Mouse (Mus musculus): ENCODE measurements around the gene Dbndd2. TPM values are rescaled to one million over a fixed set of nuclear protein-coding genes. Genes with fewer than 3 reads are reported as not detected.

Dbndd2 gene
- total RNA-seq (2022): 10 to 100 TPM; 14.8 to 32.8 (median 22.6) TPM

DNA sequence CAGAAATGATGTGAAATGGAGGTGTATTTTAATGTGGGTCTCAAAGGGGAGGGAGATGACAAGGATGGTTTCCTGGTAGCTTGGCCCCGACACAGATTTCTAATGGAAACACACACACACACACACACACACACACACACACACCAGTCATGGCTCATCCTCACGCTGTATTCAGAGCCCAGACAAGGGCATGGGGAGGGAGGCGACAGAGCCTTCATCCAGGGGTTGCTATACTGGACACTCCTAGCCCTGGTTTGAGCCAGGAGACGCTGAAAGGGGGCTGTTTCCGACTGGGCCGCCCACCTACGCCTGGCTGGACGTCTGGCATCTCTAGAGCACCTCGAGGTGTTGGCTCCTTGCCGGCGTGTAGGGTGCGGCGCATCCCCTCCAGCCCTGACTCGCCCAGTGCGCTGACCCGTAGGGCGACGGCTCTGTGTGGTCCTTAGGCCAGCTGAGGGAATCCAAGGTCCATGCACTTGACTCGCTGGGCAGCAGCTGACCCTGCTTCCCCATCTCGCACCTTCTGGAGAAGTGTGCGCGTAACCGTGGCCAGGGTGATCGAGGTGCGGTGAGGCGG, at the start of gene Dbndd2:
TSS of gene Dbndd2 (plus strand) at position 426 of the 577 bp plus-strand sequence.
- DNase-seq (ENCODE audit: low spot score in 2 of 2): peak; percentile 33 to 35

DNA sequence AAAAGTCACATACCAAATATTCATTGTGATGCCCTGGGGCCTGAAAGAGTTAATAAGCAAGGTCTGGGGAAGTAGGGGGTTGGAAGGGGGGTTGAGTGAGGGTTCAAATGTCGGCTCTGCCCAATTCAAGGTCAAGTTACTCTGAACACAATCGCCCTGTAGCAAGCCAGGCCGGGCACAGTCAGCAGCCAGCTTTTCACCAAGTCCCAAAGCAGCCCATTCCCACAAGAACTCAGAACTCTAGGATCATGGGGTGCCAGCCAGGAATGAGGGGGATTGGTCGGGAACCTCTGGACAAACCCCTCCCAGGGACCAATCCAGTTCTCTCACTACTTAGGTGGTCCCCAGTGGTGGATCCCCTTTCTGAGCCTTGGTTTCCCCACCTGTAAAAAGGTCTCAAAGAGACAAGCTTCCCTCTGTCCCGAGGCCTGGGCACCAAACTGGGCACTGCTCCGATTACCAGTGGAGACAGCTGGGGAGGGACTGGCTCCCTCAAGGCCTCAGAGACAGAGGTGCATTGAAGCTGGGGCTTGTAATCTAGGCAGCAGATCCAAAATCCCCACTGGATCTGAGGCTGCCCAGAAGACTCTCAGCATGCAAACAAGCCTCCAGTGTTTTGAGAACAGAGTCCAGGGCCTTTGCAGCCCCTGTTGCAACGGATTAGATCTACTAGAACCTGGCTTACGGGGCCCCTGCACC, 49.5 kb upstream of the Dbndd2 start:
- DNase-seq (ENCODE audit: low spot score in 2 of 2): no peak

- DNase-seq (ENCODE audit: low spot score in 2 of 2): peak; percentile 46 to 59
Measured at GRCm38 (mm10) chr2:164436961-164437360, 48.9 kb upstream of the Dbndd2 start.

- no peak for DNase-seq (ENCODE audit: low spot score in 2 of 2)
Measured at GRCm38 (mm10) chr2:164437710-164438109, 48.2 kb upstream of the Dbndd2 start.

DNA sequence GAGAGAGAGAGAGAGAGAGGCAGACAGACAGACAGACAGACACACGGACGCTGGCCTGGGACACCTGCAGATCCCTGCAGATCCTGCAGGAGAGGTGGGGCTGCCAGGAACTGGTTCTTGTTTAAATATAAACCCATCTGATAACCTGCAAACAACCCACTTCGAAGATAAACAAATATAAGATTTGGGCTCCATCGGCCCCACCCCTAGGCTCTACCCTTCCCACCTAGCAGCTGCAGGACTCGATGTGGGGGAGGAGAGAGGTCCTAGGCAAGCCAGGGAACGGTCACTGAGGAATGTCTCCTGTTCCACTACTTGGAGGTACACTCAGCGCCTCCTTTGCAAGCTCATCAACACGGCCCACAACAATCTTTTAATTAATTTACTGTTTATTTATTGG, 47.6 kb upstream of the Dbndd2 start:
- DNase-seq (ENCODE audit: low spot score in 2 of 2): no peak

DNA sequence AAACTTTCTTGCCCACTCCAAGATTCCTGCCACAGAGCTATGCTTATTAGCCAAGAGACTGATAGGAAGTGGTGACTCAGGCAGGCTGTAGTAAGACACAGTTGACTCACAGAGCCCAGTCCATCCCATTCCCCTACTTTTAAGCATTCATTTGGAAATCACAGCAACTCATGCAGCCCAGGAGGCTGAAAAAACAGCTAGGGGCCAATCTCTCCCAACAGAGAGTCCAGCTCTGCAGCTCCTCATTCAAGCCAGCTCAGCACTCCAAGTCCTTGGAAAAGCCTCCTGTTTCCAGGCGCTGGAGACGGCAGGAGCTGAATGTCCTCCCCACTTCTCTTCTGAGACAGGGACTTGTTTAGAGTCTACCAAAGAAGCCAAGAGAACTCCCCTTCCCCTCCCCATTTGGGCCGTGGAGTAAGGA, 46.9 kb upstream of the Dbndd2 start:
- no peak for DNase-seq (ENCODE audit: low spot score in 2 of 2)

DNA sequence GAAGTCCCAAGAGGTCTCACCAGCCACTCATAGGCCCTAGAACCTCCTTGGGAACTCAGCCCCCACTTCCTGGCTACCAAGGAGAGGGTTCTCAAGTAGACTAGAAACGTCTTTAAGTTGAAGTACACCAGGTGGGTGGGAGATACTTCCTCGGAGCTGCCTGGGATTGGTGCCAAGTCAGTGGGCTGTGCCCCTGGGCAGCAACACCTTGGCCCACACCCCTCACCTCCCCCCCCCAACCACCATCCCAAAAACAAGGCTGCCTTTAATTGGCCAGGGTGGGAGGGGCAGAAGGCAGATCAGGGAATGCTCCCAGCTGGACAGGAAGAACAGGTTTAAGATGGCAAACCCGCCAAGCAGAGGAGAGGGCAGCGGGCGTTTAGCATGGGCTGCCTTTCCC, 45.6 kb upstream of the Dbndd2 start:
- DNase-seq (ENCODE audit: low spot score in 2 of 2): no peak

DNA sequence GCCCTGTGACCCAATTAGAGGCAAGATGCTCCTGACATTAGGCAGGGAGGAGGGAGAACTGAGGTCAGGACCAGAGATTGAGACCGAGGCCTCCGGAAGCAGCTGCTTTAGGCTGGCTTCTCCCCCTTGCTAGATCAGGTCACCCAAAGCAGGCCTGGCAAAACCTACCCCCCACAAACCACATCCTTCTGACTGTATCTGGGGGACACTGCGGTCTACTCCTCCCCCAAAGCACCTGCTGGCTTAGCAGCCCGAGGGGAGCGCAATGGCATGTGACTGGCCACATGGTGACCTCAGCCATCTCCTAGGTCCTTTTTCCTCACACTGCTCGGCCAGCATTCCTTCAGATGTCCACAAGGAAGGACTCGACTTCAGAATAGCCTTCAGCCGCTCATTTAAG, 44.8 kb upstream of the Dbndd2 start:
- no peak for DNase-seq (ENCODE audit: low spot score in 2 of 2)

DNA sequence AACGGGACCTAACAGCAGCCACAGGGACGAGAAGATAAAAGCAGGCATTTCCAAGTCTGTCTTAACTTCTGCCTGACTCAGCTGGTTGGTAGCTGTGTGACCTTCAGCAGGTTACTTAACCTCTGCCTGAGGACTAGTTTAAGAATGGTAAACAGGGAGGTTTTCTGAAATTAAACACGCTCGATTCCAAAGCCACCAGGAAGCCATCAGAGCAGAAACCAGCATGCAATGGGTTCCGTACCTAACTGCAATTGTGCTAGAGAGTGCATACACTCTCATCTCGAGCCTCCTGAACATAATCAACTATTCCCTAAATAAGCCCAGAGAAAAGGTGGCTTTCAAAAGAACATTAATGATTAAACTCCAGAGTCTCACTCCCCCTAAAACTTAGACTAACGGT, 44.2 kb upstream of the Dbndd2 start:
- DNase-seq (ENCODE audit: low spot score in 2 of 2): no peak

DNA sequence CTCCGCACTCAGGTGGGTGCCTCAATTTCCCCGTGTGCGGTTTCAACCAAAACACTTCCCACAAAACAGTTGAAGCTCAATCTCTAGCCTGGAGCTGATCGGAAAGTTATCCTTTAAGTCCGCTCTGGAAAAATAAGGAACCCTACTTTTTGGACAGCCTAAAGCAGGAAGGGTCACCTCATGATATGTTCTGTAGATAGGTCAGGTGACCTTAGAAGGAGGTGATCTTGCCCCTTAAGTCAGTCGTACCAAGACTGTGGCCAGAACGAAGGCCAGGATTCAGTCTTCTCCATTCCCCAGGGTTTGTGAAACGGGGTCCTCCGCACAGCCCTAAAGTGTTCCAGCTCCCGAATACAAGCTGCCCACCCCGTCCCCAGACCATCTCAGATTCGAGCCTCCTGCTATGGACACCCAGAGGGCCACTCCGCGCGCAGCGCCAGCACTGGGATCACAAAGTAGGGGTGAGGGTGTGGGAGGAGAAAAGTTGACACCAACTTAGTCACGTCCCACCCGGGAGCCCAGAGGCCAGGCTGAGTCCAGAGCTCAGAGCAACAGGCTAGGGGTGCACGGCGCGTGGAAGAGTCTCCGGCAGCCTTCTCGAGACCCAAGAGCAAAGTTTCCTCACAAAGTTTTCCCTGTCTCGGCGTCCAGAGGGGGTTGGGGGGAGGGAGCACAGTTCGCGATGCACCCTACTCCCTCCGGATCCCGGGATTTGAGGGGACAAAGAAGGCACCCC, 43.4 kb upstream of the Dbndd2 start:
- DNase-seq (ENCODE audit: low spot score in 2 of 2): peak; percentile 43 to 59

DNA sequence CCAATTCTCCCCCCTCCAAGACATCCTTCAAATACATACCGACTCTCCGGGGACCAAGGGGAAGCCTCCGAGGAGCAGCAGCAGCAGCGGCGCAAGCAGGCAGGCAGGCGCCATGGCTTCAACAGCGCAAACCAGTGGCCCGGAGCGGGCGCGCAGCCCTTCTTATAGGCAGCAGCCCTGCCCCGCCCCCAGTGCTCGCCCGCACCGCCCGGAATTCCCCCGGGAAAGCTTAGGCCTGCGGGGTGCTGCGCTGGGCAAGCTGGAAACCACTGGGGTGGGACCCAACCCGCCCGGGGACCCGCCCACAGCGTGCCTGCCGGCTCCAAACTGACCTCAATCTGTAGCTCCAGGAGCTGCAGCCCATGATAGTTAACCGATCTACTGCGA, 42.9 kb upstream of the Dbndd2 start:
- DNase-seq (ENCODE audit: low spot score in 2 of 2): peak; percentile 80 to 86

GRCm38 (mm10) chr2:164443460-164444000, 42.4 kb upstream of the Dbndd2 start, which contains the start of gene Sdc4:
TSS of gene Sdc4 (minus strand) at chr2:164443887.
- DNase-seq (ENCODE audit: low spot score in 2 of 2): no peak

DNA sequence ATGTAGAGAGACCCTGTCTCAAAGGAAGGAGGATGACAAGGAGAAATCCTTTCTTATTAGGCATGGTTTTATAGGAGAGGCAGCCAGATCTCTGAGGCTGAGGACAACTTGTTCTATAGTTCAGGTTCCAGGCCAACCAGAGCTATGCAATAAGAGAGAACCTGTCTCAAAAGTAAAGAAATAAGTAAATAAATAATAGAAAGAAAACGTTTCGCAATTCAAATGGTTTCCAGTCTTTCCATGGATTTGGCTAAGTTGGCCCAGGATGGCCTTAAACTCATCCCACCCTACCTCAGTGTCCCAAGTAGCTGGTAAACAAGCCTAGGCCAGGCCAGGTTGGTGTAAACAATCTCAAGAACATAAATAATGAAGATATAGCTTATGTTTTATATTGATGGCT, 41.2 kb upstream of the Dbndd2 start:
- DNase-seq (ENCODE audit: low spot score in 2 of 2): no peak

GRCm38 (mm10) chr2:164445399-164446085, 40.4 kb upstream of the Dbndd2 start:
- no peak for DNase-seq (ENCODE audit: low spot score in 2 of 2)

DNA sequence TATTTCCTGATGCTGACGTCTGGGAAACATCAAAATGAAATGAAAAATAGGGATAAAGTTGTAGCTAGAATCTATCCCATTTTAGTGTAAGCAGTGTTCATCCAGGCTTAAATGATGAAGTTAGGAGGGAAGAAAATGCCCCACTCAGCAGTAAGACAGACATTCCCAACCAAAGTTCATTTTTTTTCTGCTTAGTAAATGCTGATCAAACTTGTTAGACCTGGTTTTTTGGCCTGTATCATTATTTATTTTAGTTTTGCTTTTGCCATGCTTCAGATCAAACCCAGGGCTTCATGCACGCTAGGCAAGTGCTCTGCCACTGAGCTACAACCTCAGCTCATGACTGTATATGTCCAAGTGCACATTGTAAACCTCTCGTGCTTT, 39.8 kb upstream of the Dbndd2 start:
- DNase-seq (ENCODE audit: low spot score in 2 of 2): no peak

GRCm38 (mm10) chr2:164448140-164448539, 37.8 kb upstream of the Dbndd2 start:
- DNase-seq (ENCODE audit: low spot score in 2 of 2): no peak

GRCm38 (mm10) chr2:164448921-164449320, 37.0 kb upstream of the Dbndd2 start:
- no peak for DNase-seq (ENCODE audit: low spot score in 2 of 2)

DNA sequence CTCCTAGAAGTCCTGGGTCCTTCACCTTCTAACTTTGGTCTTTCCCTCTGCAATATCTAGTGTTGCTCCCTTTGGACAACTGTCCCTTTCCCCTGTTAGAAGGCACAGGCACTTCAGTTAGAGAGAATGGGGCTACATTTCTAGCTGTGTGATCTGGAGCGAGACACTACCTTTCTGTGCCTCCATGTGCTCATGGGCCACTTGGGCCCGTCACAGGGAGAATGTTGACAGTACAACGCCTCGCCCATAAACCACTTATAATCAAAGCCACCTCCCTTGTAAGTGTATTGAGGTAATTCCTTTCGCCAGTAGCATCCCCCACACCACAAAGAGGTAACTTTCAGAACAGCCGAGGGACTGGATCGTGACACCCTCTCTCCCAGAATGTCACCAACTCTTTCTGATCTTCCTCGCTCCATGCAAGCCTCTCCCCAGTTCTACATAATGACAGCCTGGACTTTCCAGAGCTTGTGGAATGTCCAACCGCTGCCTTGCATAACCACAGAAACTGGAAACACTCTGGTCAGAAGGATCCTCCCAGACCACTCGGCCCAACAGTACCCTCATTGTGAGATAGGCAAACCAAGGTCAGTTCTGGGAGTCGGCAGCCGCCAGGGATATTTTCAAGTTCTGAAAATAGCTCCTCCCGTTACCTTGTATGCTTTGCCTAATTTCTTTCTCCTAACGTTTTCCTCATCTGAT, 36.4 kb upstream of the Dbndd2 start:
- DNase-seq (ENCODE audit: low spot score in 2 of 2): no peak

- no peak for DNase-seq (ENCODE audit: low spot score in 2 of 2)
Measured at GRCm38 (mm10) chr2:164452000-164452676, 33.8 kb upstream of the Dbndd2 start.

DNA sequence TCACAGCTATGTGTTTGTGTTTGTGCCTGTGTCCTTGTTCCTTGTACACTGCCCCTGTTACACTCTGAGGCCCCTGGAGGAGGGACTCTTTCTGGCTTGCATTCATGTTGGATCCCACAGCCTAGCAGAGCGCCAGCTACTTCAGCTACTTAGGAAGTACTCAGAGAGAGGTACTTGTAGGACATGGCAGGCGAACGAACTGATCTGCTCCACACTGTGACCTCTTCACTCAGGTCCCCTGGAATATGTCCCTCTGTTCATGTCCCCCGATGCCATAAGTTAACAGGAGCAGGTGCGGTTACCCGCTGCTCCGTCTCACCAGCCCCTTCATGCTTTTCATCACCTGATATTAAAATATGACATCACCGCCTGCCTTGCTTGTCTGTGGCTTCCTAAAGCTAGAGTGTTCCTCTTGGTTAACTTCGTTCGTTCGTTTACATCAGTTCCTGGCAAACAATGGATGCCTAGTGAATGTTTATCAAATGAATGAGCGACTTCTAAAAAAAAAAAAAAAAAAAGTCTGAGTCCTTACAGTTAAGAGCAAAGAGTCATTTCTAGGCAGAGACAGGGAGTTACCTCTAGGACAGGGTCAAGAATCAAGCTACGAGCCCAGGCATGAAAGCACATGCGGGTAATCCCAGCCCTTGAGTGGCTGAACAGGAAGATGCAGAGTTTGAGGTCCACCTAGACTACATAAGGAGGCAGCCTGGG, 32.7 kb upstream of the Dbndd2 start:
- no peak for DNase-seq (ENCODE audit: low spot score in 2 of 2)

Measured in gastrocnemius, adult 8-10 months (tissue).